Mouse (Mus musculus) layer of hippocampus, postnatal 10 days (tissue): ENCODE measurements around the gene Pmvk. TPM values are rescaled to one million over a fixed set of nuclear protein-coding genes. Genes with fewer than 3 reads are reported as not detected.

Experiments
- DNase-seq, 2 experiments: peaks; one replicate each; pipeline ENCODE4 v3.0.0; 2021; ENCODE audit warnings: low spot score in 2 of 2
- total RNA-seq, 2 experiments: library from RNA; stranded (reverse); gene quantifications; 2 replicates each; pipeline ENCODE4 v1.2.3; 2021

Gene Pmvk
- total RNA-seq, 2 experiments from 2014 or later: 44.0 to 46.9 TPM

- DNase-seq: no peak
Observed at GRCm38 (mm10) chr3:89473838-89474237, 19.5 kb downstream of the Pmvk start.

- no peak for DNase-seq
Observed at GRCm38 (mm10) chr3:89479055-89479454, 24.7 kb downstream of the Pmvk start.

GRCm38 (mm10) chr3:89481488-89481887, 27.1 kb downstream of the Pmvk start:
- DNase-seq: no peak

GRCm38 (mm10) chr3:89482249-89482648, 27.9 kb downstream of the Pmvk start:
- DNase-seq: no peak

- DNase-seq: peak; percentile 73 to 80
Observed at GRCm38 (mm10) chr3:89484766-89485524, 30.6 kb downstream of the Pmvk start.

GRCm38 (mm10) chr3:89486111-89486510, 31.8 kb downstream of the Pmvk start:
- no peak for DNase-seq

- no peak for DNase-seq
Observed at GRCm38 (mm10) chr3:89486916-89487702, 32.8 kb downstream of the Pmvk start.

- DNase-seq: no peak
Observed at GRCm38 (mm10) chr3:89490790-89491189, 36.4 kb downstream of the Pmvk start.

- DNase-seq: no peak
Observed at GRCm38 (mm10) chr3:89491559-89491958, 37.2 kb downstream of the Pmvk start.

GRCm38 (mm10) chr3:89492701-89493151, 38.4 kb downstream of the Pmvk start:
- no peak for DNase-seq

GRCm38 (mm10) chr3:89494630-89495029, 40.3 kb downstream of the Pmvk start:
- no peak for DNase-seq

GRCm38 (mm10) chr3:89496366-89496765, 42.0 kb downstream of the Pmvk start:
- no peak for DNase-seq

GRCm38 (mm10) chr3:89499696-89500095, 45.4 kb downstream of the Pmvk start:
- DNase-seq: no peak

GRCm38 (mm10) chr3:89501486-89501885, 47.1 kb downstream of the Pmvk start:
- no peak for DNase-seq

GRCm38 (mm10) chr3:89502551-89502950, 48.2 kb downstream of the Pmvk start:
- DNase-seq: no peak

- DNase-seq: peak in 1 of 2 experiments; percentile 34
Observed at GRCm38 (mm10) chr3:89508041-89508440, 53.7 kb downstream of the Pmvk start.

- DNase-seq: peak; percentile 68 to 75
Observed at GRCm38 (mm10) chr3:89510979-89511378, 56.6 kb downstream of the Pmvk start.

- peak in 1 of 2 experiments; percentile 38 for DNase-seq
Observed at GRCm38 (mm10) chr3:89511400-89511799, 57.1 kb downstream of the Pmvk start.

- DNase-seq: peak in 1 of 2 experiments; percentile 58
Observed at GRCm38 (mm10) chr3:89512225-89512624, 57.9 kb downstream of the Pmvk start.

GRCm38 (mm10) chr3:89515444-89515843, 61.1 kb downstream of the Pmvk start:
- no peak for DNase-seq

- DNase-seq: no peak
Observed at GRCm38 (mm10) chr3:89516321-89516720, 62.0 kb downstream of the Pmvk start.
